Mouse (Mus musculus): ENCODE measurements around the gene Castor1.

DNA sequence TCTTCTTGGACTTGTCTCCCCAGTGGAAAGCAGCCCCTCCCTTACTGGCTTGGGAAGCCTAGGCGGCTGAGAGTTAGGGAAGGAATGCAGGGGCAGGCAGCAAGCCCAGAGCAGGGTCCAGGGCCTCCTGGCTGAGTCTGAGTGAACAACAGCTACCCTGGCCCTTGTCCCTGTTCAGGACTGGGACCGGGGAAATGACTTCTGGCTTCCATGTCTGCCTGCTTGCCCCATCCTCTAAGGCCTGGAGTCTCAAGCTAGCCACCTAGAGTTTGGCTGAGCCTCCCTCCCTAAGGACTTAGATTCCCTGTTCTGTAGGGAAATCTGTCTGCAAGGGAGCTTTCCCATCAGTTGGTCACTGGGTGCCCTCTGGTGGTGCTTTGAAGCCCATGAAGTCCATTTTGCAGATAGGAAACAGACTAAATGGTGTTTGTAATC, 1.3 kb downstream of the Castor1 start:
- no peak for TF ChIP-seq POLR2A (IDR thresholded peaks at IDR 0.05; ENCODE audit: extremely low read depth, insufficient read depth, low read length)
- TF ChIP-seq CTCF (IDR thresholded peaks at IDR 0.05; ENCODE audit: extremely low read depth, insufficient read depth, low read length) = peak; percentile 97
